Mouse (Mus musculus): ENCODE results near the gene Zfp354c. TPM values are rescaled to one million over a fixed set of nuclear protein-coding genes. Genes with fewer than 3 reads are reported as not detected.

Gene Zfp354c
- 10 to 100 TPM in 1 of 2 experiments, 1 to 10 TPM in 1; 9.8 to 10.1 TPM for total RNA-seq (2021)

- peak; percentile 86 for DNase-seq
These were observed at the start of gene Zfp354c for GRCm38 (mm10) chr11:50827010-50827953. Gene Zfp354c (minus strand): TSS chr11:50827724.

DNA sequence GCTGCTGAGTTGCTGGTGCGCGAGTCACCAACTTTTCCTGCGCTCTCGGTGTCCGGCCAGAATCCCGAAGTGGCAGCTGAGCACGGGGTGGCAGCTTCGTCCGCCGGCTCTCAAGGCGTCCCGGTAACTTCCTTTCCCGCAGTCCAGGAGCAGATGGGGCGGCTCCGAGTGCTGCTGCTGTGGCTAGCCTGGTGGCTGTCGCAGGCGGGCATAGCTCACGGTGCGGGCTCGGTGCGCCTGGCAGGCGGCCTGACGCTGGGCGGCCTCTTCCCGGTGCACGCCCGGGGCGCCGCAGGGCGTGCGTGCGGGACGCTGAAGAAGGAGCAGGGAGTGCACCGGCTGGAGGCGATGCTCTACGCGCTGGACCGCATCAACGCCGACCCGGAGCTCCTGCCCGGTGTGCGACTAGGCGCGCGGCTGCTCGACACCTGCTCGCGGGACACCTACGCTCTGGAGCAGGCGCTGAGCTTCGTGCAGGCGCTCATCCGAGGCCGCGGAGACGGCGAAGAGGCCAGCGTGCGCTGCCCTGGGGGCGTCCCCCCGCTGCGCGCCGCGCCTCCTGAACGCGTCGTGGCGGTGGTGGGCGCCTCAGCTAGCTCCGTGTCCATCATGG is 23.6 kb upstream of the Zfp354c start:
- peak; percentile 9 for DNase-seq

GRCm38 (mm10) chr11:50850177-50850735 is 22.7 kb upstream of the Zfp354c start, which contains the start of gene Grm6:
Gene Grm6 (plus strand): TSS chr11:50850685.
- no peak for DNase-seq

GRCm38 (mm10) chr11:50849310-50849709 is 21.8 kb upstream of the Zfp354c start:
- no peak for DNase-seq

DNA sequence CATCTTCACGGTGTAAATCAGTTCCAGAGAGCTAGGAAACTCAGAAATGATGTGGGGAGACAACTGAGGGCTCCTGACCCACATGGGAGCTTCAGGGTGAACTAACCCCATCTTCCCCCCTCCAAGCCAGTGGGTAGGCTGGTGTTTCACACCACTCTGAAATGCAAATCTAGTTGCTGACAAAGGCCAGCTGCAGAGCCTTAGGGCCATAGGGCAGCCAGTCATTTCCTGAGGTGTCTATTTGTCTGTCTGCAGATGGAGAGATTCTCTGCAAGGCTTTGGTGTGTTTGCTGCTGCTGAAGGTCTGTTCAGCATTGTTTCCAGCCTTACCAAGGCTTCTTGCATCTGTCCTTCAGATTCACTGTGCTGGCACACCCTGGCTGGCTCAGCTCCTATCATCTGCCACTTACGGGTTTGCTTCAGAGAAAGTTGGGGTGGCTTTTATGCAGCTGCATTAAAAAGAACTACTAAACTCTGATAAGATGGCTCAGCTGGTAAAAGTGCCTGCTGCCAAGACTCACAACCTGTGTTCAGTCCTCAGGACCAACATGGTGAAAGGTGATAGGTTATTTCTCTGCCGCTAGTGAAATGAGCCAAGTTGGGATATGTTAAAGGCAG is 21.1 kb upstream of the Zfp354c start:
- DNase-seq = no peak

DNA sequence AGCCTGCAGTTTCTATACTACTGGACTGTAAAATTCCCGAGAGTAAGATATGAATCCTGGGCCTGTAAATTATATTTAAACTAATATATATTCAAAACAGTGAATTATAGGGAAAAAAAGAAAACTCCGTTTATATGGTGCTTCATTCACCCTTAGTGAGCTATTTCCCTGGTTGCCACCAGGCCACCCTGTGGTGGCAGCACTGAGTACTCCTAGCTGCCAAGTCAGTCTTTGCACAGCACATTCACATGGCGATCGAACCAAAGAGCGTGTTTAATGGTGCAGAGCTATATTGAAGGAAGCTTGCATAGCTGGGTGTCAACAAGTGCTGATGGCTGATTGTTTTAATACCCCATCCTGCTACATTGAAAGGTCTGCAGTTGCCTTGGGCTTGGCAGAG is 19.5 kb upstream of the Zfp354c start:
- no peak for DNase-seq

- DNase-seq = no peak
These were observed 18.4 kb upstream of the Zfp354c start for GRCm38 (mm10) chr11:50845951-50846350.

GRCm38 (mm10) chr11:50841023-50841735 is 13.7 kb upstream of the Zfp354c start, which contains the start of gene Zfp879:
Gene Zfp879 (minus strand): TSS chr11:50841552.
- peak; percentile 89 for DNase-seq

- DNase-seq = no peak
These were observed 8.2 kb upstream of the Zfp354c start for GRCm38 (mm10) chr11:50835727-50836126.

DNA sequence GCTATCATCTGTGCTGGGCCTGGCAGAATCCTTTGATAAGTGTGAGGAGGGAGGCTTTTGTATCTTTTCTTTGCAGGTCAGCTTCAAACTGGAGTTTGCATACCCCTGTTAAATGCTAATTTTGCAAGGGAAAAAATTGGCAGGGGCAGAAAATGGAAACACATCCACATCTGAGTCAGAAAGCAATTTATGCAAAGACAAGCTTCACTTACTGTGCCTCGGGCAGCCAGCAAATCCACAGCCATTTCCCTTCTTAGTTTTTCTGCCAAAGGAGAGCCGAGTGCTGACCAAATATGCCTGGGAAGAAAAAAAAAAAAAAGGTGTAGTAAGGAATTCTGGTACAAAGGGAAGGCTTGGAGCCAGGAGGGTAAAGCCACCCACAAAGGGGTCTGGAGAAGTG is 1.3 kb downstream of the Zfp354c start:
- DNase-seq = no peak

DNA sequence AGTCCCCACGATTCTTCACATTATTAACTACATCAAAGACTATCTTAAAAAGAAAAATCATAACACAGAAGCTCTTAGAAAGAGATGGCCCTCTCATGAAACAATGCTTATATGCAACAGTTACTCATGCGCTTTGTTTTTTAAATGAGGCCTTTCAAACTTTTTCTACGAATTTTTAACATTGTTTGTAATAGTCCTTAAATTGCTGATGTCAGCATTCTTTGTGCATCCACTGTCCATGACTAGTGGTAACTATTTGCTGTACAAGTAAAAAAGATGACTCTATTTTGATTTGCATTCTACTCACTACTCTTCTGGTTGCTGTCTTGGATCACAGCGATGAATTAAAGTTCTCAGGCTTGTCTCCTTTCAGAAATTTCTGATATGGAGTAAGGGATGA is 13.3 kb downstream of the Zfp354c start:
- DNase-seq = no peak

DNA sequence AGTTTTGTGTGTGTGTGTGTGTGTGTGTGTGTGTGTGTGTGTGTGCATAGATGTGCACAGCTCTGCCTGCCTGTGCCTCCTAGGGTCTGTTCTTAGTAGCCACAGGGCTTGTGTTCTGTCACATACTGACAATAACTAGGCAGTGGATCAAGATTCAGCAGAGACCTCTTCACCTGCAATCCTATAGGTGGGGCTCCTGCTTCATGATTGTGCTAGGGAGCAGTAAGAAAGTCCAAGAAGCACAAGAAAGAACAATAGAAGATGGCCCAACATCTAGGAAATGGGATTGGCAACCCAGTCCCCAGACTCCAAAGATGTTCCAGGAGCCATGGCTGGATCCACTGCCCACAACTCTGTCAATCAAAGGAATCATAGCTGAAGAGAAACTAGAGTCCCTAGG is 28.7 kb downstream of the Zfp354c start:
- DNase-seq = no peak

DNA sequence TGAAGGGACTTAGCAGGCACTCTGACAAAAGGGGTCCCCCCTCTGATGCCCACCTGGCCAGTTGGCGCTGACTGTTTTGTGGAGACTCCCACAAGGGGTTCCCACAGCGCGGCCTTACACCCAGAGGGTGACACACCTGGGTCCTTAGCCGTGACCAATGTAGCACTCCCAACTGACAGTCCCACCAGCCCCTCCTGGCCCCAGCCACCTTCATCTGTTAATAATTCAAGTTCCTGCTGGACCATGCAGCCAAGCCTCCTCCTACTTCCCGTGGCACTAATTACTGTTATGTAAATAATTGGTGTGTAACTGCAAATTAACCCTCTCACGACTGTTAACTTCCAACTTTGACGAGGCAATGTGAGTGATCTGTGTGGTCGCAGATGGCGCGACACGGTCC is 29.9 kb downstream of the Zfp354c start:
- DNase-seq = no peak

- DNase-seq = no peak
These were observed 56.5 kb downstream of the Zfp354c start for GRCm38 (mm10) chr11:50771006-50771405.

- DNase-seq = peak; percentile 93
These were observed 58.4 kb downstream of the Zfp354c start for GRCm38 (mm10) chr11:50768995-50769749.

DNA sequence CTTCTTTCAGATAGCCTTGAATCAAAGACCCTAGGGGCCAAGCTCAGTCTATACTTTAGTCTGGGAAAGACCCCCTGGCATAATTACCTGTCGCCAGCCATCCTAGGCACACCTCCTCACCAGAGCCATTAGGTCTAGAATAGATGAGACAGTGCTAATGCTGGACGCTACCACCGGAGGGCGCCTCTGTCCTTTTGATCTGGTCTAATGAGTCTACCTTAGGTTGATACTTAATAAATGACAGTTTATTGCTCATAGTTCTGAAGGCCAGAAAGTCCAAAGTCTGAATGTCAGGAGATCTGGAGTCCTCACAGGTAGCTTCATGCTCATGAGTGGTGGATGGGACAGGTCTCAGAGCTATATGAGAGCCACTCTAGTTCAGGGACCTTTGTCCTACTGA is 60.5 kb downstream of the Zfp354c start:
- DNase-seq = peak; percentile 57

- DNase-seq = no peak
These were observed 61.1 kb downstream of the Zfp354c start for GRCm38 (mm10) chr11:50766461-50766860.
